Mouse (Mus musculus) myocyte (in vitro differentiated cells): Measurements from ENCODE around the gene Acap1. TPM values are rescaled to one million over a fixed set of nuclear protein-coding genes. Genes with fewer than 3 reads are reported as not detected.

Source experiments
- H3K27me3 ChIP-seq: one replicate; pipeline ENCODE4 v1.6.1; 2011; ENCODE audit not compliant: control insufficient read depth, insufficient read depth, insufficient read length
- H3K36me3 ChIP-seq: one replicate; pipeline ENCODE4 v1.6.1; 2011; ENCODE audit not compliant: control insufficient read depth, insufficient read depth
- H3K4me2 ChIP-seq: one replicate; pipeline ENCODE4 v1.6.1; 2011; ENCODE audit warnings: low read depth, control low read depth
- H3K4me3 ChIP-seq: one replicate; pipeline ENCODE4 v1.5.1; 2011; ENCODE audit warnings: mild to moderate bottlenecking, control low read depth, moderate library complexity
- H3K79me2 ChIP-seq: one replicate; pipeline ENCODE4 v1.6.1; 2011; ENCODE audit not compliant: control insufficient read depth, insufficient read depth
- H3ac ChIP-seq: one replicate; pipeline ENCODE4 v1.6.1; 2011; ENCODE audit not compliant: control insufficient read depth, insufficient read length
- CEBPB ChIP-seq: IDR thresholded peaks from 2 replicates; pipeline ENCODE4 v1.6.1; 2011; ENCODE audit warnings: mild to moderate bottlenecking, moderate library complexity; ENCODE audit not compliant: poor library complexity, insufficient read depth, severe bottlenecking
- E2F4 ChIP-seq: IDR thresholded peaks from one replicate; pipeline ENCODE4 v1.6.1; 2011; ENCODE audit warnings: mild to moderate bottlenecking, control low read depth, moderate library complexity; ENCODE audit not compliant: insufficient read depth
- MAX ChIP-seq: IDR thresholded peaks from one replicate; pipeline ENCODE4 v1.6.1; 2011; ENCODE audit warnings: low read depth, mild to moderate bottlenecking, control low read depth
- MYOD1 ChIP-seq, 3 experiments: IDR thresholded peaks; one replicate each; pipeline ENCODE4 v1.6.1; 2011; ENCODE audit warnings: control low read depth in 2 of 3, low read depth in 2 of 3, mild to moderate bottlenecking in 2 of 3, moderate library complexity in 1 of 3; ENCODE audit not compliant: insufficient read length in 2 of 3, control insufficient read depth in 1 of 3
- MYOG ChIP-seq, 3 experiments: IDR thresholded peaks; one replicate each; pipeline ENCODE4 v1.6.1; 2011; ENCODE audit warnings: control low read depth in 2 of 3, low read depth in 2 of 3, mild to moderate bottlenecking in 2 of 3; ENCODE audit not compliant: insufficient read length in 2 of 3, control insufficient read depth in 1 of 3, insufficient read depth in 1 of 3
- POLR2A ChIP-seq: IDR thresholded peaks from one replicate; pipeline ENCODE4 v1.6.1; 2011; ENCODE audit warnings: low read depth, mild to moderate bottlenecking, control low read depth, moderate library complexity; ENCODE audit not compliant: insufficient read length
- POLR2AphosphoS2 ChIP-seq: IDR thresholded peaks from one replicate; pipeline ENCODE4 v1.6.1; 2011; ENCODE audit warnings: low read depth, control low read depth; ENCODE audit not compliant: insufficient read length
- REST ChIP-seq: IDR thresholded peaks from one replicate; pipeline ENCODE4 v1.6.1; 2011; ENCODE audit warnings: mild to moderate bottlenecking, control low read depth, moderate library complexity; ENCODE audit not compliant: insufficient read depth, insufficient read length
- SRF ChIP-seq: IDR thresholded peaks from one replicate; pipeline ENCODE4 v1.6.1; 2011; ENCODE audit warnings: low read depth; ENCODE audit not compliant: control insufficient read depth, insufficient read length
- TCF12 ChIP-seq: IDR thresholded peaks from one replicate; pipeline ENCODE4 v1.6.1; 2011; ENCODE audit warnings: mild to moderate bottlenecking, control low read depth; ENCODE audit not compliant: poor library complexity, insufficient read depth, severe bottlenecking
- TCF3 ChIP-seq: IDR thresholded peaks from one replicate; pipeline ENCODE4 v1.6.1; 2011; ENCODE audit warnings: low read depth, control low read depth; ENCODE audit not compliant: insufficient read length
- USF1 ChIP-seq: IDR thresholded peaks from one replicate; pipeline ENCODE4 v1.6.1; 2011; ENCODE audit warnings: low read depth, mild to moderate bottlenecking, control low read depth, moderate library complexity
- polyA plus RNA-seq: library from polyadenylated mRNA; unstranded; fragments of >200 nt; fragmentation: generic; extraction: Trizol; gene quantifications from one replicate; pipeline ENCODE4 v1.2.1, GENCODE M21; 2012; ENCODE audit warnings: missing spikeins

Acap1 gene
- polyA plus RNA-seq: 1.4 TPM

DNA sequence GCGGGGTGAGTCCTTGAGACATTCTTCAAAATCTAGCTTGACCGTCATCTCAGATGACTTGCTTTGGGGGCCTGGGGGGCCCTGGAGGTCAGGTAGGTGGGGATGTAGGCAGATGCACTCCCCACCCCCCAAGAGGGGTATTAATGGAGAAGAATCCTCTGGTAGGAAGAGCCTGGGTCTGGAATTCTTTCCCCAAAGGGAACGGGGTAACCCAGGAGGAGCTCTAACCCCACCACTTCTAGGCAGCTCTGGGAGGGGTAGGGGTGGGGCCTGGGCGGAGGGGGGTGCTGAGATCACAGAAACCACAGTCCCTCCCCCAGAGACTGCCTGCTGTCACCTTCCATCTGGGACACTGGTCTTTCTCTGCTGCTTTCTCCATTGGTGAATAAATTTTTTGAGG, at the start of gene Acap1:
Gene Acap1 (minus strand): TSS at position 249 of the 400 bp plus-strand sequence.
- TF ChIP-seq MAX (no peak), TCF3 (no peak)
- no peaks in the 10 kb centered on the region for H3K36me3 ChIP-seq
- no peaks in the 10 kb centered on the region for H3K27me3 ChIP-seq
- H3ac ChIP-seq: no peak within 1 kb of the TSS
- H3K4me2 ChIP-seq: no peak within 1 kb of the TSS
- no peaks in the 10 kb centered on the region for H3K79me2 ChIP-seq
- H3K4me3 ChIP-seq: no peak within 1 kb of the TSS

GRCm38 (mm10) chr11:69940962-69941361, 45.6 kb upstream of the Acap1 start:
- TF ChIP-seq POLR2A (no peak), POLR2AphosphoS2 (no peak), TCF3 (no peak), CEBPB (no peak), MYOG (IDR thresholded peaks at IDR 0.05; ENCODE audit: control insufficient read depth in 1 of 3, insufficient read depth in 1 of 3, insufficient read length in 2 of 3, low read depth in 2 of 3) (no peak), MYOD1 (IDR thresholded peaks at IDR 0.05; ENCODE audit: control insufficient read depth in 1 of 3, insufficient read length in 2 of 3, low read depth in 2 of 3) (no peak)

DNA sequence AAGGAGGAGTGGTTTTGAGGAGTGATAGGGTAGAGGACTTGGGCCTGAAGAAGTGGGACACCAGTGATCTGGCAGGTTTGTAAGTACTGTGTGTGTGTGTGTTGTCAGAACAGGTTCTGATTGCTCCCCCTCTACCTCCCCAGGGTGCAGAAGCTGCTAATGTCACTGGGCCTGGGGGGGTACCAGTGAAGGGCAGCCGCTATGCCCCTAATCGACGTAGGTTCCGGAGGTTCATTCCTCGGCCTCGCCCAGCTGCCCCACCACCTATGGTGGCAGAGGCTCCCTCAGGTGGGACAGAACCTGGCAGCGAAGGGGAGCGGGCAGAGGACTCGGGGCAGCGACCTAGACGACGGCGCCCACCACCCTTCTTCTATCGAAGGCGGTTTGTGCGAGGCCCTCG, 44.4 kb upstream of the Acap1 start:
- Histone ChIP-seq H3ac (no peak overlapping the region), H3K36me3 (no peaks in the 10 kb centered on the region), H3K4me2 (no peak overlapping the region), H3K4me3 (no peak overlapping the region), H3K27me3 (peaks cover 48% of the 10 kb centered on the region), H3K79me2 (no peaks in the 10 kb centered on the region)
- TF ChIP-seq POLR2AphosphoS2 (no peak), MAX (no peak), MYOD1 (IDR thresholded peaks at IDR 0.05; ENCODE audit: control insufficient read depth in 1 of 3, insufficient read length in 2 of 3, low read depth in 2 of 3) (no peak), USF1 (no peak), TCF12 (no peak), REST (no peak), POLR2A (no peak), MYOG (IDR thresholded peaks at IDR 0.05; ENCODE audit: control insufficient read depth in 1 of 3, insufficient read depth in 1 of 3, insufficient read length in 2 of 3, low read depth in 2 of 3) (no peak), E2F4 (no peak), SRF (no peak), TCF3 (no peak), CEBPB (no peak)

More at GRCm38 (mm10) chr11:69940962-69941361, 45.6 kb upstream of the Acap1 start:
- Histone ChIP-seq H3ac (no peak overlapping the region), H3K4me2 (no peak overlapping the region), H3K36me3 (no peaks in the 10 kb centered on the region), H3K79me2 (no peaks in the 10 kb centered on the region), H3K4me3 (no peak overlapping the region), H3K27me3 (peaks cover 43% of the 10 kb centered on the region)

DNA sequence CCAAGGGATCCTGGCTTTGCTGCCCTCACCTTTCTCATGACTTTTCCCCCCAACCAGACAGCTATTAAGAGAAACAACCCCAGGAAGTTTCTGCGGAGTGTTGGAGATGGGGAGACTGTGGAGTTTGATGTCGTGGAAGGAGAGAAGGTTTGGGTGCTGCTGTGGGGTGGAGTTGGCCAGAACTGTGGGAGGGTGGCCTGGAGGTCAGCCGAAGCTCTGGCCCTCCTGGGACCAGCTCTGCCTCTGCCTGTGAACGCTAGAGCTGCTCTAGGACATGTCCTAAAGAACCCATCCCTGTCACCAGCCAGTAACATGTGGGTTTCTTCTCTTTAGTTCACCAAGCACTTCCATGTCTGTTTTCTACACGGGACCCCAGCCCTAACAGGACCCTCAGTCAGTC, 43.8 kb upstream of the Acap1 start:
- H3K27me3 ChIP-seq: peaks cover 48% of the 10 kb centered on the region

GRCm38 (mm10) chr11:69938401-69938979, 43.2 kb upstream of the Acap1 start:
- Histone ChIP-seq H3K36me3 (no peaks in the 10 kb centered on the region), H3K4me2 (no peak overlapping the region), H3K4me3 (no peak overlapping the region), H3K79me2 (no peaks in the 10 kb centered on the region), H3ac (no peak overlapping the region), H3K27me3 (peaks cover 48% of the 10 kb centered on the region)
- TF ChIP-seq MAX (no peak), TCF3 (no peak), SRF (no peak), POLR2AphosphoS2 (no peak), USF1 (no peak), POLR2A (no peak), MYOG (IDR thresholded peaks at IDR 0.05; ENCODE audit: control insufficient read depth in 1 of 3, insufficient read depth in 1 of 3, insufficient read length in 2 of 3, low read depth in 2 of 3) (no peak), REST (no peak), TCF12 (no peak), MYOD1 (IDR thresholded peaks at IDR 0.05; ENCODE audit: control insufficient read depth in 1 of 3, insufficient read length in 2 of 3, low read depth in 2 of 3) (no peak)

More for the DNA sequence above, 43.8 kb upstream of the Acap1 start:
- no peak overlapping the region for H3K4me2 ChIP-seq
- no peak overlapping the region for H3ac ChIP-seq
- H3K4me3 ChIP-seq: no peak overlapping the region
- no peak for TF ChIP-seq SRF
- H3K36me3 ChIP-seq: no peaks in the 10 kb centered on the region
- no peaks in the 10 kb centered on the region for H3K79me2 ChIP-seq

- Histone ChIP-seq H3ac (no peak overlapping the region), H3K27me3 (peaks cover 48% of the 10 kb centered on the region), H3K36me3 (no peaks in the 10 kb centered on the region), H3K4me3 (no peak overlapping the region), H3K79me2 (no peaks in the 10 kb centered on the region), H3K4me2 (no peak overlapping the region)
- TF ChIP-seq REST (no peak), E2F4 (no peak), USF1 (no peak), POLR2AphosphoS2 (no peak), SRF (no peak), MYOD1 (IDR thresholded peaks at IDR 0.05; ENCODE audit: control insufficient read depth in 1 of 3, insufficient read length in 2 of 3, low read depth in 2 of 3) (no peak), MAX (no peak), MYOG (IDR thresholded peaks at IDR 0.05; ENCODE audit: control insufficient read depth in 1 of 3, insufficient read depth in 1 of 3, insufficient read length in 2 of 3, low read depth in 2 of 3) (no peak), TCF12 (no peak), TCF3 (no peak), POLR2A (no peak), CEBPB (no peak)
These were observed 42.5 kb upstream of the Acap1 start for GRCm38 (mm10) chr11:69937834-69938233.
